Mouse (Mus musculus): ENCODE measurements around the gene Ppp1r1b. TPM values are rescaled to one million over a fixed set of nuclear protein-coding genes. Genes with fewer than 3 reads are reported as not detected.

Gene Ppp1r1b
- polyA plus RNA-seq, 1 experiment from 2014 or later, result 60.9 TPM

DNA sequence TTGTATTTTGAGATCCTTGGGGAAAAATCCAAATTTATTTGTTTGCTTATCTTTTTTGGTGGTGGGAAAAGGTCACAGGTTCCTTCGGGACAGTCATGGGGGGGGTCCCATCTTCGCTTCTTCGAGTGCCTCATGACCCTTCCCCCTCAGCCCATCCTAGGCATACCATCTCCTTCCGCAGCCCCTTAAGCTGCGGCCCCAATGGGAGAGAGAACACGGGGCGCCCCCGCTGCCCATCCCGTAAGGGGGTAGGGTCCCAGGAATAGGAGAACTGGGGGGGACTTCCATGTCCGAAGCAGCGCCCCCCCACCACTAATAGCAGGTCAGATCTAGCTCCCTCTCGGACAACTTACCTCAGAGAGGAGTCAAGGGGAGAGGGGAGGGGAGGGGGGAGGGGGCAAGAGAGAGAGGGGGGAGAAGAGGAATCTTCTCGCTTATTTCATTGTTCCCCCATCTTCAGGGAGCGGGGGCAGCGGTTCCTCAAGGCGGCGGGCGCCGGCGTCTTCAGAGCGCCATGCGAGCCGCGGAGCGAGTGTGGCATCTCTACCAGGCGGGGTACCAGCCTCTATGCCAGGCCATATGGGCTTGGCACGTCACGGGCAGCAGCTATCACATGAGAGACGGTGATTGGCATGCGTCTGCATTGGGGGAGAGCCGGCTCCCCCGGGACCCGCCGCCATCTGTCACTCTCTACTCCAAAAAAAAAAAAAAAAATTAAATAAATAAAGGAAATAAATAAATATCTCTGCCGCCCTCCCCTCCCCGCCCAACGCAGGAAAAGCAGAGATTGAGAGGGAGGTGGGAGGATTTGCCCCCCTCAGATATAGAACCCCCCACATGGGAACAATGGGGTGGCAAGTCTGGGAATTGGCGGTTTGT is 18.9 kb upstream of the Ppp1r1b start, which contains the start of gene Neurod2:
Gene Neurod2 (minus strand): TSS at position 568 of the 879 bp plus-strand sequence.
- Histone ChIP-seq H3K36me3 (no peaks in the 10 kb centered on the region), H3K4me3 (peak within 1 kb of the TSS; percentile 31), H3K4me1 (replicated peaks) (peaks cover 24% of the 10 kb centered on the region), H3K9ac (no peak within 1 kb of the TSS; the same call in 1 of the 2 replicates), H3K9me3 (replicated peaks) (no peaks in the 10 kb centered on the region), H3K4me2 (peak within 1 kb of the TSS; percentile 53), H3K27ac (no peak within 1 kb of the TSS), H3K27me3 (peaks cover 100% of the 10 kb centered on the region)
- 2% methylated on average over 38 of the region's 38 CpGs for WGBS
- ATAC-seq (replicated peaks; ENCODE audit: insufficient number of reproducible peaks, insufficient read depth, low FRiP score, low read depth), result no peak

DNA sequence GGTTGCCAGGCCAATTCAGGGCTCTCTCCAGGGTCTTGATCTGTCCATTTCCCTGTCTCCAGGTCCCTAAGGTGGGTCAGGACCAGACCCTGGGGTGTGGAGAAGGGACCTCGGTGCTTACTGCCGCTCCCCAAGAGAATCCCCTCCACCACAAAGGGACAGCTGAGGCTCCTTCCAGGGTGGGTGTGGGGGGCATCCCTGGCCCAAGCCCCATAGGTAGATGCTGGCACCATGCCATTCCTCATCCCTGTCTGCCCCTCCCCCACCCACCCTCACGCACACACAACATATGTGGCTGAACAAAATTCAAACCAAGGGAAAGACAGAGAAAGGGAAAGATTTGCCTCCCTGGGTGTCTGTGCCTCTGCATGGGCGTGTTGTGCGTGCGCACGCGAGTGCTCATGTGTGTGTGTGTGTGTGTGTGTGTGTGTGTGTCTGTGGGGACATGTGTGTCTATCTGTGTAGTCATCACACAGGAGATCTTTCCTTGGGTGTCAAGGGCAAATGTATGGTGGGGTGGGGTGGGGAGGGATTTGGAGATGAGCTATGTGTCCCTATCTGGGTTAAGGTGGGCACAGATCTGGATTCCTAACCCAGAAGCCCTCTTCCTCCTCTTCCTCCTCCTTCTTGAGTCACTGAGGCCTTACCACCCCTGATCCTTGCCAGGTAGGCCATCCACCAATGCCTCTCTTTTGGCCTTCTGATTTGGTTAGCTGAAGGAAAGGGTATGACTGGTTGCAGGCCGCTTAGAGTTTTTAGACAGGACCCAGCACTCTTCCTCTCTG is 18.1 kb upstream of the Ppp1r1b start:
- Histone ChIP-seq H3K9ac (no peak overlapping the region), H3K27me3 (peaks cover 100% of the 10 kb centered on the region), H3K36me3 (no peaks in the 10 kb centered on the region), H3K27ac (no peak overlapping the region), H3K9me3 (replicated peaks) (no peaks in the 10 kb centered on the region), H3K4me1 (replicated peaks) (peaks cover 30% of the 10 kb centered on the region), H3K4me2 (no peak overlapping the region), H3K4me3 (no peak overlapping the region)
- ATAC-seq (replicated peaks; ENCODE audit: insufficient number of reproducible peaks, insufficient read depth, low FRiP score, low read depth), result no peak
- whole genome bisulfite sequencing, result 35% methylated on average over 9 of the region's 9 CpGs

DNA sequence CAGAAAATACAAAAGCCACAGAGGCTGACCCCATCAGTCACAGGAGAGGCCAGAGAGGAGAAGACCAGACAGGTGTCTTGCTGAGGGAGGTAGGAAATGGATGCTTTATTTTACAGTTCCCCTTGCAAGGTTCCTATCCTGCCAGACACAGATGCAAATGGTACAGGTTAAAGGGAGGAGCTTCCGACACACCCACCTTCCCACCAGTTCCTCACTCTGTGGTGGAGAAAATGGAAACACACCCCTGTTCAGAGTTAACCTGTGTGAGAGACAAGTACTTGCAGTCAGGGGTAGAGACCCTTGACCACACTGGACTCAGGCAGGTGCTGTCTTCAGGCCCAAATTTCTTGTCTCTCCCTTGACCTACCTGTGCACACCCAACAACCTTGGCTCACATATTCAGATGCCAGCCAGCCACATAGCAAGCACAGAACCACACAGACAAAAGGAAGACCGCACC is 17.4 kb upstream of the Ppp1r1b start:
- Histone ChIP-seq H3K9me3 (replicated peaks) (no peaks in the 10 kb centered on the region), H3K4me2 (no peak overlapping the region), H3K27ac (no peak overlapping the region), H3K36me3 (no peaks in the 10 kb centered on the region), H3K9ac (no peak overlapping the region), H3K4me1 (replicated peaks) (peaks cover 33% of the 10 kb centered on the region), H3K4me3 (no peak overlapping the region), H3K27me3 (peaks cover 100% of the 10 kb centered on the region)
- ATAC-seq (replicated peaks; ENCODE audit: insufficient number of reproducible peaks, insufficient read depth, low FRiP score, low read depth), result no peak
- WGBS, result 46% methylated on average over 2 of the region's 2 CpGs

DNA sequence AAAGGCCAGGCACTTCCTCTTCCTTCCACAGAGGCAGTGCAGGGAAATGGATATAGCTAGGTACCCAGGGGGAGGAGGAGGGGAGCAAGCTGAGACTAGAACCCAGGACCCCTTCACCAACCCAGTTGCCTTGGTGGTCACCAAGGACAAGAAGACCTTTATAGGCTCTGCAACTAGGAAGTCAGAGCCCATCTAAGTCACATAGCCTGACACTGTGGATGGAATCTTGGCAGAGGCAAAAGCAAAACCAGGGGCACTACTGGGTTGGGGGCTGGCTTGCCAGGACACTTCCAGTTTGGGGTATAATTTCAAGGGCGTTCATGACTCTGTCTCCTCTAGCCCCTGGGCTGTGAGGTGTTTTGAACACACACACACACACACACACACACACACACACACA is 16.8 kb upstream of the Ppp1r1b start:
- Histone ChIP-seq H3K4me1 (replicated peaks) (peaks cover 33% of the 10 kb centered on the region), H3K27me3 (peaks cover 100% of the 10 kb centered on the region), H3K9me3 (replicated peaks) (no peaks in the 10 kb centered on the region), H3K36me3 (no peaks in the 10 kb centered on the region), H3K4me3 (no peak overlapping the region), H3K4me2 (no peak overlapping the region), H3K27ac (no peak overlapping the region), H3K9ac (no peak overlapping the region)
- WGBS, result 35% methylated on average over 1 of the region's 1 CpGs
- ATAC-seq (replicated peaks; ENCODE audit: insufficient number of reproducible peaks, insufficient read depth, low FRiP score, low read depth), result no peak

DNA sequence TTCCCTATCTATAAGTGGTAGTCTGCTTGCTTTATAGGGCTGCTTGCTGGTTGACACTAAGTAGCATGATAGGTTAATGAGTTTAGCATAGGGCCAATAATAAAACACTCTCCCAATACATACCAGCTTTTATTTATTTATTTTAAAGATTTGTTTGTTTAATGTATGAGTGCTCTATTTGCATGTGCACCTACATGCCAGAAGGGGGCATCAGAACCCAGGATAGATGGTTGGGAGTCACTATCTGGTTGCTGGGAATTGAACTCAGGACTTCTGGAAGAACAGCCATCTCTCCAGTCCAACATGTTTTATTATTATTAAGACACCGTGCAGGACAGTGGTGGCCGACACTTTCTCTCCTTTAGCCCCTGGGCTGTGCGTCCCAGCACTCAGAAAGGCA is 16.0 kb upstream of the Ppp1r1b start:
- Histone ChIP-seq H3K4me3 (no peak overlapping the region), H3K27me3 (peaks cover 100% of the 10 kb centered on the region), H3K9me3 (replicated peaks) (no peaks in the 10 kb centered on the region), H3K4me1 (replicated peaks) (peaks cover 26% of the 10 kb centered on the region), H3K36me3 (no peaks in the 10 kb centered on the region), H3K9ac (no peak overlapping the region), H3K27ac (no peak overlapping the region), H3K4me2 (no peak overlapping the region)
- no peak for ATAC-seq (replicated peaks; ENCODE audit: insufficient number of reproducible peaks, insufficient read depth, low FRiP score, low read depth)
- whole genome bisulfite sequencing, result 76% methylated on average over 3 of the region's 3 CpGs

DNA sequence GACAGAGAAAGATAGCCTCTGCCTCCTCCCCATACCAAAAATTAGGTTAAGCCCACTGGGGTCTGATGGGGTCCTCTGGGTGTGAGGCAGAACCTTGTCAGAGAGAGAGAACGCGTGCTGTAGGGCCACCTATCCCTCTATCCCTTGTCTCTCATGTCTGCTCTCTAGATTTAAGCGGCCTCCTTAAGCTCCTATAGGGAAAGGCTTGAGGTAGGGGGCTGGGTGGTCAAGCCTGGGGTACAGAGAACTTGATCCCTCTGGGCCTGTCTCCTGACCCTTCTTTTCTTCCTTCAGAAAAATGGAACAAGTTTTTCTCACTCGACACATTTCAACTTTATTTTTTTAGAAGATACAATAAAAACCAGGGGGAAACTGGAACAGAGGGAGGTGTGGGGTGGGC is 15.4 kb upstream of the Ppp1r1b start:
- peaks cover 20% of the 10 kb centered on the region for H3K4me1 ChIP-seq (replicated peaks)
- H3K27ac ChIP-seq, result no peak overlapping the region
- no peak overlapping the region for H3K4me2 ChIP-seq
- no peaks in the 10 kb centered on the region for H3K36me3 ChIP-seq
- peaks cover 100% of the 10 kb centered on the region for H3K27me3 ChIP-seq
- no peak for ATAC-seq (replicated peaks; ENCODE audit: insufficient number of reproducible peaks, insufficient read depth, low FRiP score, low read depth)
- 77% methylated on average over 4 of the region's 4 CpGs for WGBS
- no peak overlapping the region for H3K4me3 ChIP-seq
- no peak overlapping the region for H3K9ac ChIP-seq
- H3K9me3 ChIP-seq (replicated peaks), result no peaks in the 10 kb centered on the region

DNA sequence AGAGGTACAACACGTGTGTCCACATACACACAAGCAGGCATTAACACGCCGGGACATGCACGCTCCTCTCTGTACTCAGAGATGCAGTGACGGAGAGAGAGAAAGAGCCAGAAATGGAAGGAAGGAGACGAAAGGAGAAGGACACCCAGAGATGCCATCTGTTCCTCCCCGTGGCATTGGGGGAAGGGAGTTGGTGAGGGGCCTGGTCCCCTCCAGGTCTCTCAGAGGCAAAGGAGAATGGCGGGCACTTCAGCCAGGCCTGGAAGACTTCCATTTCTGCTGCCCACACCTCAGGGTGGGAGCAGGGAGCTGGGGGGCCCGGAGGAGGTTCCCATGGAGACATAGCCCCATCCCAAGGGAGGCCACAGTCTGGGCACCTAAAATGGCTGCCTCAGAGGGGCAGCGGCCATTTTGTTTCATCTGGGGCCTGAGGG is 14.9 kb upstream of the Ppp1r1b start:
- peaks cover 100% of the 10 kb centered on the region for H3K27me3 ChIP-seq
- H3K4me3 ChIP-seq, result no peak overlapping the region
- no peak for ATAC-seq (replicated peaks; ENCODE audit: insufficient number of reproducible peaks, insufficient read depth, low FRiP score, low read depth)
- no peak overlapping the region for H3K9ac ChIP-seq
- no peak overlapping the region for H3K27ac ChIP-seq
- H3K4me2 ChIP-seq, result no peak overlapping the region
- 67% methylated on average over 10 of the region's 10 CpGs for WGBS
- H3K36me3 ChIP-seq, result no peaks in the 10 kb centered on the region
- no peaks in the 10 kb centered on the region for H3K9me3 ChIP-seq (replicated peaks)
- peaks cover 18% of the 10 kb centered on the region for H3K4me1 ChIP-seq (replicated peaks)

DNA sequence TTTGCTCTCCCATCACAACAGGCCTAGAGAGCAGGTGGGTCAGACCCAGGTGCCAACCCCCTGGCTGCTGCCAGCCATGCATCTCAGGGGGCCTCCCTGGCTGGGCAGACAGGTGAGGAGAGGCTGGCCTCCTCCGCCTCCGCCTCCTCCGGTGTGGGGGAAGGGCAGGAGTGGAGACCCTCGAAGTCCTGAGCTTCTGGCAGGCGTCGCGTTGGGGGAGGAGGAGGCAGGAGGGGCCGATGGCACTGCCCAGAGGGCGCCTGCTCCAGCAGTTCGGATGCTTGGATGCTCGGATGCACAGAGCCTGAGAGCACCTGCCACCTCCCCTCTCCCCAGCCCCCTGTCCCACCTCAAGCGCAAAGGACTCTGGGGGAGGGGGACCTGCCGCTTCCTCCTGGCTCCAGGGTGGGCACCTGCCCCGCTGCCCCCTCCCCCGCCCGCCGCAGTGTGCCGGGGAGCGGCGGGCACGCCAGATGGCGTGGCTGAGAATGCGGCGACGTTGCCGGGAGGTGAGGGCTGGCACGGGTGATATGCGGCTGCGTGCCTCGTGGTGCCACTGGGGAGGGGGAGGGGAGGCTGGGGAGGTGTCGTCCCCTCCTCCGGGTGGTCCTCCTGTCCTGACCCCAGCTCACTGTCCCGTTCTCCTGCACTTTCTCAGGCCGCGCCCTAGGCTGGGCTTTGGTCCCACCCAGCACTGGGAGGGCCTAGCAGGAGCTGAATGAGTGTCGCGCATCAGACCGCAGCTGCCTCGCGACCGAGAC is 14.0 kb upstream of the Ppp1r1b start:
- Histone ChIP-seq H3K36me3 (no peaks in the 10 kb centered on the region), H3K27ac (no peak overlapping the region), H3K4me1 (replicated peaks) (peaks cover 22% of the 10 kb centered on the region), H3K4me3 (peak overlapping the region; percentile 9), H3K9me3 (replicated peaks) (no peaks in the 10 kb centered on the region), H3K9ac (no peak overlapping the region), H3K27me3 (peaks cover 98% of the 10 kb centered on the region), H3K4me2 (peak overlapping the region; percentile 36)
- ATAC-seq (replicated peaks; ENCODE audit: insufficient number of reproducible peaks, insufficient read depth, low FRiP score, low read depth), result no peak
- 4% methylated on average over 33 of the region's 41 CpGs for WGBS

DNA sequence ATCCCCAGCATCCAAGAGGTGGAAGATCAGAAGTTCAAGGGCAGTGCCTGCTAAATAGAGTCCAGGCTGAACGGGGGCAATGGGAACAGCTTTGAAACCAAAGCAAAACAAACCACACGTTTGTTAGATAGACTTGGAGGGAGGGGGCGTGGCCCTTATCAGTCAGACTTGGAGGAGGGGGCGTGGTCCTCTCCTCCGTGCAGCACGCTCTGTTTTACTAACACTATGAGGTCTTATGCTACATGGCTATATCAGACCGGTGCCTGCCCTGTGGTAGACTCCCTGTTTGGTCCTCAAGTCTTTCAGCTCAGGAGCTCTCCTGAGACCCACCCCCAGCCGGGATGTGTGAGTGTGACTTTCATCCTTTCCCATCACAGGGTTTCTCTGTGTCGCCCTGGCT is 13.0 kb upstream of the Ppp1r1b start:
- H3K4me2 ChIP-seq, result no peak overlapping the region
- no peak for ATAC-seq (replicated peaks; ENCODE audit: insufficient number of reproducible peaks, insufficient read depth, low FRiP score, low read depth)
- 9% methylated on average over 9 of the region's 9 CpGs for WGBS
- H3K9ac ChIP-seq, result no peak overlapping the region
- peaks cover 98% of the 10 kb centered on the region for H3K27me3 ChIP-seq
- H3K9me3 ChIP-seq (replicated peaks), result no peaks in the 10 kb centered on the region
- no peaks in the 10 kb centered on the region for H3K36me3 ChIP-seq
- H3K4me3 ChIP-seq, result no peak overlapping the region
- no peak overlapping the region for H3K27ac ChIP-seq
- H3K4me1 ChIP-seq (replicated peaks), result peaks cover 28% of the 10 kb centered on the region

DNA sequence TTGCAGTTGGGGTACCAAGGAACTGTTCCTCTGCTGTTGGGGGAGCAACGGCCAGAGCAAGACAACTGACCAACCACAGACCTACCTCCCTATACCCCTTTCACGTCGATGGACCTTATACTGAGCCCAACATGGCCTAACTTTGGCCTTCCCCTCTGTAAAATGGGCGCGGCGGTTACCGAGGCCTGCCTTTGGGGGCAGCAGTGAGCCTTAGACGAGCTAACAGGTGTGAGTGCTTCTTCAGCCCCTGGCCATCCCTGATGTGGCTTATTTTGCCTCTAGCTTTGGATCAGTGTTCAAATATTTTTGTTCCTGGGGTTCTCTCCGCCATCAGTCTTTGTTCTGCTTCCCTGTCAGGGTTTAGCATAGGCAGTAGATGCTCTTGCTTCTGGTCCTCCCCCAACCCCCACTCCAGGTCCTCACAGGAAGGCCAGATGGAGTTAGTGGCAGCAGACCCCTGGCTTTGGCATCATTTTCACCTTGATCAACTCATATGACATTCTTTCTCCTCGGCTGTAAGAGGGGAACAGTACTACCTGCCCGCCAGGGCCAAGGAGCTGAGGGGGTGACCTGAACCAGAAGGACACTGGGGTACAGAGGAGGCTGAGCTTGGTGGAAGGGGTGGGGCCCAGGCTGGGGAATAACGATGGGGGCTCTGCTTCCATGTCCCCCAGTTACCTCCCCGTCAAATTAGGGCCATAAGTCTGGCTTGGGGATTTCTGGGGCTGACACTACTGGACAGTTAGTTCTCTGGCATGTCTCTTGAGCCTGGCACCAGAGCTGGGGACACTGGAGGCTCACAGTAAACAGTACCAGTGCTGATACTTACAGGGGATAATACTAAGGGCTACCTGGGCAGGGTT is 11.7 kb upstream of the Ppp1r1b start:
- Histone ChIP-seq H3K36me3 (no peaks in the 10 kb centered on the region), H3K4me2 (no peak overlapping the region), H3K4me1 (replicated peaks) (peaks cover 28% of the 10 kb centered on the region), H3K4me3 (no peak overlapping the region), H3K27me3 (peaks cover 96% of the 10 kb centered on the region), H3K9ac (no peak overlapping the region), H3K27ac (no peak overlapping the region), H3K9me3 (replicated peaks) (no peaks in the 10 kb centered on the region)
- ATAC-seq (replicated peaks; ENCODE audit: insufficient number of reproducible peaks, insufficient read depth, low FRiP score, low read depth), result no peak
- 18% methylated on average over 13 of the region's 13 CpGs for WGBS
